Mouse (Mus musculus) left cerebral cortex, postnatal 25 days (tissue): Measurements from ENCODE around the gene Myl12a. TPM values are rescaled to one million over a fixed set of nuclear protein-coding genes. Genes with fewer than 3 reads are reported as not detected.
A peak's percentile ranks its signal among the peaks of the same experiment; 100 is the strongest.
"Not testable (repeated sequence)": the region's sequence is repeated elsewhere in the genome, so short reads cannot be mapped to it uniquely, and the experiment has no call there.

ENCODE experiments used
- DNase-seq, 2 experiments: peaks; one replicate each; pipeline ENCODE4 v3.0.0; 2022; ENCODE audit warnings: low spot score in 2 of 2, mixed read lengths in 1 of 2
- intact Hi-C: fragments of 180-260 bp; cut with DNase I; formaldehyde crosslinking; loops from one replicate; pipeline ENCODE4 v1.15.1; 2025
- total RNA-seq, 2 experiments: library from RNA; stranded (reverse); gene quantifications; 2 replicates each; pipeline ENCODE4 v1.2.3; 2021

Gene Myl12a
- total RNA-seq, 2 experiments from 2014 or later = 39.2 to 39.9 TPM

DNA sequence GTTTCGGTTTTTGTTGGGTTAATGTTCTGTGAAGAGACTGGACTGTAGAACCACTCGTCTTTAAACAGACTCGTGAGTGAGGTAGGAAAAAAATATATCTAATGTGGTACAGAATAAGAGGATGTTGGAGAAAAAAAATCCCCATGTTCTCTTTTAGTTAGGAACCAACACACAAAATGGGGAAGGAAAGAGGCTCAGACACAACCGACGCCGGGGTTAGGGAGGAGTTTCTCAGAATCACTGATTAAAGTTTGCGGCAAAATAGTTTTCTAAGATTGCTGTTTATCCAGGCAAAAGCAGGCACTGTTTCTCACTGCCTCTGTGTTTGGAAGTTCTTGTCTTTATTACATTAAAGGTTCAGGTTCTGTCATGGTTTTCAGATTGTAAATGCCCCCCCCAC, 36.6 kb downstream of the Myl12a start:
- no peak for DNase-seq
- intact Hi-C loops = loop anchor here (2.0 to 5.0 kb wide), 3 partner anchors 119 to 259 kb away; no protein-coding TSS in a partner anchor

- DNase-seq = no peak
- intact Hi-C loops = loop anchor here (5.0 kb wide), 2 partner anchors 213 to 258 kb away; no protein-coding TSS in a partner anchor
Observed at GRCm38 (mm10) chr17:70965281-70965680, 37.4 kb downstream of the Myl12a start.

DNA sequence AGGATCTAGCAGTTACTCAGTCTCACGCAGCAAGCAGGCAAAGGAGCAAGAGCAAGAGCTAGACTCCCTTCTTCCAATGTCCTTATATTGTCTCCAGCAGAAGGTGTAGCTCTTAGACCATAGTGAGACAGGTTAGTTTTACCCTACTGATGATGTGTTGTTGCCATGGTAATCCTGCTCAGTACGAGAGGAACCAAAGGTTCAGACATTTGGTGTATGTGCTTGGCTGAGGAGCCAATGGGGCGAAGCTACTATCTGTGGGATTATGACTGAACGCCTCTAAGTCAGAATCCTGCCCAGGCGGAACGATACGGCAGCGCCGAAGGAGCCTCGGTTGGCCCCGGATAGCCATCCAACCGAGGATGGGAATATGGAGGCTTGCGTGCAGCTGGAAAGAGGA, 39.1 kb downstream of the Myl12a start:
- intact Hi-C loops = not testable (repeated sequence)
- peak; percentile 99 for DNase-seq

DNA sequence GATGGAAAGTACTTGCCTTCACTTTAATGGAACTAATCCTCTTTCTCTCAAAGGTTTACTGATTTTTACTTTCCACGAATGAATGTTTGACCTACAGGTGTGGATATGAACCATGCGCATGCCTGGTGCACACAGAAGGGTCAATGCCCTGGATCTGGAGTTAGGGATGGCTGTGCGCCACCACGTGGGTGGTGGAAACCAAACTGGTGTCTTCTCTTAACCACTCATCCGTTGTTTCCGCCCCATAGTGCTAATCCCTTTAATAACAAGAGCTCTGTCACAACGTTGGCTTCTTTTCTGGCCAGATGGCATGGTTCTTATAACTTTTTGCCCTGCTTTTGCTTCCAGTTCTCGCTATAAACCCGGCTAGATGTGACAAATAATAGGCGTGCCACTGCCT, 51.4 kb downstream of the Myl12a start:
- DNase-seq = no peak
- intact Hi-C loops = no loop called here

GRCm38 (mm10) chr17:70949171-70949570, 53.5 kb downstream of the Myl12a start:
- intact Hi-C loops = no loop called here
- no peak for DNase-seq

DNA sequence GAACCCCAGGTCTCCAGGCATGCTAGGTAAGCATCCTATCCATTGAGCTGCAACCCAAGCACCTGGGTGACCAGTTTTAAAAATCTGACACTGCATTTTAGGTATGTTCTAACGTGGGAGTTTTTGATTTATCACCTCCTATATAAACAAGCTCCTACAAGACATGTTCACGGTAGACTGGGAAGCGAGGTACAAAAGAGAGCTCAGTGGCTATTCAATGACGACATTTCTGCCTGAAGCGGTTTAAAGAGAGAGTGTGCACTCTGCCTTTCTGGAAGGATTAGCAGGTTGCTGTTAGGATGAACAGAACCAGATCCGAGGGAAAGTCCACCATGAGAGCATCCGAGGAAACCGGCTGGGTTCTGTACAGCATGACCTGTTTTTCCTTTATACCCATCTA, 54.0 kb downstream of the Myl12a start:
- intact Hi-C loops = no loop called here
- no peak for DNase-seq

GRCm38 (mm10) chr17:70943779-70944178, 58.9 kb downstream of the Myl12a start:
- intact Hi-C loops = no loop called here
- DNase-seq = no peak

Other genes starting within 250 kb of the Myl12a start
- gene Tgif1, start 149.3 kb downstream of the Myl12a start, total RNA-seq = 1 to 10 TPM; 1.5 to 2.1 TPM
- 1 to 10 TPM; 2.0 to 4.1 TPM for gene Myom1, start 245 bp downstream of the Myl12a start, total RNA-seq
- gene Lpin2, start 179.7 kb upstream of the Myl12a start, total RNA-seq = 10 to 100 TPM; 81.0 to 85.1 TPM